Mouse (Mus musculus): ENCODE measurements at regions not wholly inside any gene's neighbourhood (a gene's known extent, or its start where the extent isn't known, plus 50 kb on each side); places are given as distances from the start of the nearest gene placed in this dataset.

GRCm38 (mm10) chr5:106200631-106201030 lies 257.3 kb downstream of the Barhl2 start:
- peak; percentile 17 to 55 for DNase-seq (ENCODE audit: extremely low spot score in 1 of 2, low spot score in 1 of 2)

- DNase-seq (ENCODE audit: extremely low spot score in 1 of 2, low spot score in 1 of 2) = no peak
Measured at GRCm38 (mm10) chr5:106199061-106199460, 258.9 kb downstream of the Barhl2 start.

GRCm38 (mm10) chr5:106191141-106191540 lies 266.8 kb downstream of the Barhl2 start:
- DNase-seq (ENCODE audit: extremely low spot score in 1 of 2, low spot score in 1 of 2) = no peak

- no peak for DNase-seq (ENCODE audit: extremely low spot score in 1 of 2, low spot score in 1 of 2)
Measured at GRCm38 (mm10) chr5:106181726-106182125, 276.2 kb downstream of the Barhl2 start.

GRCm38 (mm10) chr5:106172162-106172561 lies 285.8 kb downstream of the Barhl2 start:
- DNase-seq (ENCODE audit: extremely low spot score in 1 of 2, low spot score in 1 of 2) = no peak

- DNase-seq (ENCODE audit: extremely low spot score in 1 of 2, low spot score in 1 of 2) = no peak
Measured at GRCm38 (mm10) chr5:106170405-106170804, 287.6 kb downstream of the Barhl2 start.

- no peak for DNase-seq (ENCODE audit: extremely low spot score in 1 of 2, low spot score in 1 of 2)
Measured at GRCm38 (mm10) chr5:106167556-106167955, 290.4 kb downstream of the Barhl2 start.

- DNase-seq (ENCODE audit: extremely low spot score in 1 of 2, low spot score in 1 of 2) = no peak
Measured at GRCm38 (mm10) chr5:106166266-106166665, 289.9 kb downstream of the Zfp326 start.

- no peak for DNase-seq (ENCODE audit: extremely low spot score in 1 of 2, low spot score in 1 of 2)
Measured at GRCm38 (mm10) chr5:106164190-106164589, 287.8 kb downstream of the Zfp326 start.

- DNase-seq (ENCODE audit: extremely low spot score in 1 of 2, low spot score in 1 of 2) = no peak
Measured at GRCm38 (mm10) chr5:106162981-106163653, 286.8 kb downstream of the Zfp326 start.

- no peak for DNase-seq (ENCODE audit: extremely low spot score in 1 of 2, low spot score in 1 of 2)
Measured at GRCm38 (mm10) chr5:106139109-106139508, 262.7 kb downstream of the Zfp326 start.

GRCm38 (mm10) chr5:106122928-106123327 lies 246.6 kb downstream of the Zfp326 start:
- no peak for DNase-seq (ENCODE audit: extremely low spot score in 1 of 2, low spot score in 1 of 2)

- no peak for DNase-seq (ENCODE audit: extremely low spot score in 1 of 2, low spot score in 1 of 2)
Measured at GRCm38 (mm10) chr5:106119584-106119983, 243.2 kb downstream of the Zfp326 start.

- no peak for DNase-seq (ENCODE audit: extremely low spot score in 1 of 2, low spot score in 1 of 2)
Measured at GRCm38 (mm10) chr5:106113186-106113585, 236.8 kb downstream of the Zfp326 start.

GRCm38 (mm10) chr5:106108474-106108971 lies 232.2 kb downstream of the Zfp326 start:
- no peak for DNase-seq (ENCODE audit: extremely low spot score in 1 of 2, low spot score in 1 of 2)

- no peak for DNase-seq (ENCODE audit: extremely low spot score in 1 of 2, low spot score in 1 of 2)
Measured at GRCm38 (mm10) chr5:106102255-106102654, 225.9 kb downstream of the Zfp326 start.

GRCm38 (mm10) chr5:106098887-106099286 lies 222.5 kb downstream of the Zfp326 start:
- DNase-seq (ENCODE audit: extremely low spot score in 1 of 2, low spot score in 1 of 2) = peak in 1 of 2 experiments; percentile 24

- peak in 1 of 2 experiments; percentile 30 for DNase-seq (ENCODE audit: extremely low spot score in 1 of 2, low spot score in 1 of 2)
Measured at GRCm38 (mm10) chr5:106089332-106089731, 213.0 kb downstream of the Zfp326 start.

- no peak for DNase-seq (ENCODE audit: extremely low spot score in 1 of 2, low spot score in 1 of 2)
Measured at GRCm38 (mm10) chr5:106088478-106089185, 212.3 kb downstream of the Zfp326 start.

GRCm38 (mm10) chr5:106083786-106084185 lies 207.4 kb downstream of the Zfp326 start:
- no peak for DNase-seq (ENCODE audit: extremely low spot score in 1 of 2, low spot score in 1 of 2)

GRCm38 (mm10) chr5:106082891-106083290 lies 206.5 kb downstream of the Zfp326 start:
- no peak for DNase-seq (ENCODE audit: extremely low spot score in 1 of 2, low spot score in 1 of 2)

- DNase-seq (ENCODE audit: extremely low spot score in 1 of 2, low spot score in 1 of 2) = no peak
Measured at GRCm38 (mm10) chr5:106067124-106067551, 190.8 kb downstream of the Zfp326 start.
